Mouse (Mus musculus): ENCODE results near the gene Dyrk3.

Gene Dyrk3

DNA sequence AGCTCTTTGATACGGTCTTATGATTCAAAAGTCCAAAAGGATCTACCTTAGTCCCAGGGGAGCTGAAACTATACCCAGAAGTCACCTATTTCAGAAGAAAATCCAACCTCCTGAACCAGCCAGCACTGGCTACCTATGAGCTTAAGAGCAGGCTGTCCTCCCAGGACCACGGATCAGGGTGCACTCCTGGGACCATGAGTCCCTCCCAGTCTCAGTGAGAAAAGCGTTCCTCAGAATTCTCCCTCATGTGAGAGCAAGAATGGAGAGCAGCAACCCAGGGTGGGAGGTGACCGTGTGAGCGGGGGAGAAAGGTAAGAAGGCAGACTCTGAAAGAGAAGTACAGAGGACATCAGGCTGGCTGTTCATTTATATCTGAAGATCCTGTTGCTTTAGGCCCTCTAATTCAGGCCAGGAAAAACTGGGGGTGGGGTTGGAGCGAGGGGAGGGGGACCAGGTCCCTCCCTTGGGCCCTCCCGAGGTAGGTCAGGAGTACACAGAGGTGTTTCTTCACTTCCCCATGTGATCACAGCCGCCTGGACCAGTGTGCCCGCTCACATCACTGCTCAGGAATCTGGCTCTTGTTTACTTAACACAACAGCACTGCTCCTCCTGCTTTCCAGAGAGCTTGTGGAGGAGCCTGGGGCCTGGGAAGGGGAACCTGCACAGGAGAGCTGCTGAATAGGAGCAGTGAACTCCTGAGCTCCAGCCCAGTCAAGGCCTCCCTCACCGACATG lies 30.4 kb downstream of the Dyrk3 start:
- DNase-seq = no peak

DNA sequence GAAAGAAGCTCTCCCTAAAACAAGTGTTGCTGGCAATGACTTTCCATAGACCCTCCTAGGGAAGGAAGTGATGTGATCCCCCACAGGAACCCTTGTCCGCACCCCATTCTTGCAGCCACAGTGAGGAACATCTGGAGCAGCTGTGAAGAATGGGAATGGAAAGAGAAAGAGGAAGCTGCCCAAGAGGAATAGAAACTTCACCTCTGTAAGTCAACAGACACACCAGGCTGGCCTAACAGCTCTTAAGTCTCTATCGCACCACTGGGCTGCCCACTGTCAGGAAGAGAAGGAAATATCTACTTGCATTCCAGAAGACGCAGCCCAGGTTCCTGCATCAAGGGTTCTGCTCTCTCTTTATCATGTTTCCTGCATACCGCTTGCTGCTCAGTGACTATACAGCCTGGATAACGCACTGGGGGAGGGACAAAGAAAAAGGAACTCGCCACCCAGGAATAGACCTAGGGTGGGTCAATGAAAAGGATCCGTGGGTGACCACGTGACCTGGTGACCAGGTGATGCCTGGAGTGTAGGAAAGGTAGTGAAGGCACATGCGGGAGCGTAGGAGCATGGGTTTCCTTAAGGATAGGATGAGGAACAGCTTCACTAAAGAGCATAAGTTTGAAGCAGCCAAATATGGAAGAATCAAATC lies 34.2 kb downstream of the Dyrk3 start:
- DNase-seq = no peak

DNA sequence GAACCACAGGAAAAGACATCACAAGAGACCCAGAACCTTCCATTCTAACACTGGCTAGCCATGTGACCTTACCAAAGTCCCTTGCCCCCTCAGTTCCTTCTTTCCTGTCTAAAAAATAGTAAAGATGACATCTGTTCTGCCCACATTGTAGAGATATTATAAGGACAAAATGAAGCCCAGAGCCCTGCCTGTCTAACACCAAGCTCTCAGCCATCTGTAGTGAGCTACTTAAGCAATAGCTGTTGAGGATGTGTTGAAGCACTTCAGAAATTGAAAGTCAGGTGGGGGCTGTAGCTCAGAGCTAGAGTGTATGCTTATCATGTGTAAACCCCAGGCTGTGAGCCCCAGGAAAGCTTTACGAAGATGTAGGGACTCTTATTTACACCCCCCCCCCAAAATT lies 37.3 kb downstream of the Dyrk3 start:
- no peak for DNase-seq

DNA sequence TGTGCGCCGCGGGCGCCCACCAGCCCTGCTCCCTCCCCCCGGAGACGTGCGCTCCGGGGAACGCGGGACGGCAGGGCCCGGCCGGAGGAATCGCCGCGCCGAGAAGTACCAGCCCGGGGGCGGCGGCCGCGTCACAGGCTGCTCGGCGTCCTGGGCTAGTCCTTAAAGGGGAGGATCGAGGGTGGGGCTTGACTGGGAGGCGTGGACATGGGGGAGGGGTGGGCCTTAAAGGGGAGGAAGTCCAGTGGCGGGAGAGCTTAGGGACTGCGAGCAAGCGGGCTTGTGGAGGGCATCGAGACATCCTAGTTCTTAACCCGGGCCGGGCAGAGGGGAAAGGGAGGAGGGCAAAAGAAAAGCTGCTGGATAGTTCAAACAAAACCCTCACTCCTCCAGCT lies 40.4 kb downstream of the Dyrk3 start, which contains the start of gene Mapkapk2:
Mapkapk2 (minus strand) TSS at position 127 of the 395 bp plus-strand sequence.
- peak; percentile 87 for DNase-seq

DNA sequence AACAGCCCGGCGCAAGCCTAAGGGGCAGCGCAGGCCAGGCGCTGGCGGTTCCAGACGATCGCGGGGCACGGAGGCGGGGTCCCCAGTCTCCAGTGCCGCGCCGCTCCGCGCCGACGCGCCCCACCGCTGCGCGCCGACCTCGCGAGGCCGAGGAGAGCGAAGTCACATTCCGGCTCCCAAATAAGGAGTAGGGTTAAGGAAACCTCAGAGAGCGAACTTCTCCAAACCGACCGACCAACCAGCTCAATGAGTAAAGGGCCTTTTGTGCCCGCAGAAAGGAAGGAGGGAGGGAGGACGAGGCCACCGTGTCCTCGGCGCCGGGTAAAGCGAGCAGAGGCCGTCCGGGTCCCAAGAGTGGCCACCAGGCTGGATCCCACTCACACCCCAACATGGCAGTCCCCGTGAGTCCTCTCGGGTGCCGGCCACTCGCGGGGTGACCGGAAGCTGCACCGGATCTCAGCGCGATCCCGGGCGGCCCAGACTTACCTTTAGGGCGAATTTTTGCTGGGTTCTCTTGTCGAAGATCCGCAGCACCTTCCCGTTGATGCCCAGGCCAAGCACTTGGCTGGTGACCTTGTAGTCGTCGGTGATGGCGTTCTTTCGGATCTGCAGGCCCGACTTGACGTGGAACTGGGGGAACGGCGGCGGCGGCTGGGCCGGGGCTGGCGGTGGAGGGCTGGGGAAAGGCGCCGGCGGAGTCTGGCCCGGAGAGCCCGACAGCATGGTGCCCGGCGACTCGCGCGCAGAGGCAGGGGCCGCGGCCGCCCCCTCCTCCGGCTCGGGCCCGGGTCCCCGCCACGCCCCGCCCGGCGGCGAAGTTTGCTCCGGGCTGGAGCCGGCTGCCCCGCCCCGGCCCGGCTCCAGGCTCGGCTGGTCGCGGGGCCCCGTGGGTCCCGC lies 41.1 kb downstream of the Dyrk3 start:
- peak; percentile 51 for DNase-seq

DNA sequence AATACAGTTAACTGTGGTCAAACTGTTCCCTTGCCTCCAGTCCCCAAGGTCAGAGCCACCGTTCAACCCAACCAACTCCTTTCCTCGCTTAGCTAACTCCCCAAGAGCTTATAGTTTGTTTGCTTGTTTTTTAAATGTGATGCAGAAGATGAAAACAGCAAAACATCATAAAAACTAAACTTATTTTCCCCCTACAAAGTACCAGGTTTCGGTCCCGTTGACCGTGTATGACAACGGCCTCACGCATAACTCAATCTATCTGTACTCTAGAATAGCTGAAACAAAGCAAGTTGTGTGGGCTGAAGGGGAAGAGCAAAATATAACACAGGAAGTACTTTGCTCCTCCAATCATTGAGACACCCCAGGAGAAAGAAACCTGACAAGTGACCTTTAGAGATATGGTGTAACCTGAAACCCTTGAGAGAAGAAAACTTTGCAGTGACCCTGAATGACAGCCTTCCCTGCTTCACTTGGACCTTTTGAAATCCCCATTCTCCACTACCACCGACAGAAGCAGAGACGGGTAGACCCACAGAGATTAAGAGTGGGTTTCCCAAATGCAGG lies 41.9 kb downstream of the Dyrk3 start:
- no peak for DNase-seq

- DNase-seq = no peak
Observed at GRCm38 (mm10) chr1:131095574-131095973, 42.6 kb downstream of the Dyrk3 start.

GRCm38 (mm10) chr1:131093889-131094288 lies 44.3 kb downstream of the Dyrk3 start:
- no peak for DNase-seq

DNA sequence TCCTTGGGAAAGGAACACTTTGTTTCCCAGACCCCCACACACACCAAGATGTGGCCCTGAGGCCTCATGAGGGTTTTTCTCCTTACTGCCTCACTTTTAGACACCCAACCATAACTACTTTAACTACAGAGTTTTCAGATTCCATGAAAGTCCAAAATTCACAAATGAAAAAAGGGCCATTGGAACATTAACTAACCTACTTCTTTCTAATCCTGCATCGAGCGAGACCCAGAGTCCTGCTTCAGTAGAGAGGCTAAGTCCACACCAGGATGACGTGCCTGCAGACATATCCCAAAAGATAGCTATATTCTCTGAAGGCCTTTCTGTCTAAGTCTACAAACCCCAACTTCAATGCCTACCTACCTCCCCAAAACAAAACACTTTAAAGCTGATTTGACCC lies 45.3 kb downstream of the Dyrk3 start:
- DNase-seq = no peak

DNA sequence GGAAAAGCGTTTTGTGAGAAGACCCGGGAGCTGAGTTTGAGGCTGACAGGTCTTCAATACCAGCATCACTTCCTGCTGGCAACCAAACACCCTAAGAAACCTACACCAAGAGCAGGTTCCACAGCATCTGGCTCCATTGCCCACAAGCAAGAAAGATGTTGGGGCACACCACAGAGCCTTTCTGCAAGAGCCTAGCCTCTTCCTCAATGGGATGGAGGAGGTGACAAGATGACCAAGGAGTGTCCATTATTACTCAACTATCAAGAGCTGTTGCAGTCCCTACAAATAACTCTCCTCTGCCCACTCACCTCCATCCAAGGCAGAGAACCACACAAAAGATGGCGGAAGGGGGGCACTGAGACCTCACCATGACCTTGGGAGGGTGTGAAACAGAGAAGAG lies 46.0 kb downstream of the Dyrk3 start:
- DNase-seq = no peak

DNA sequence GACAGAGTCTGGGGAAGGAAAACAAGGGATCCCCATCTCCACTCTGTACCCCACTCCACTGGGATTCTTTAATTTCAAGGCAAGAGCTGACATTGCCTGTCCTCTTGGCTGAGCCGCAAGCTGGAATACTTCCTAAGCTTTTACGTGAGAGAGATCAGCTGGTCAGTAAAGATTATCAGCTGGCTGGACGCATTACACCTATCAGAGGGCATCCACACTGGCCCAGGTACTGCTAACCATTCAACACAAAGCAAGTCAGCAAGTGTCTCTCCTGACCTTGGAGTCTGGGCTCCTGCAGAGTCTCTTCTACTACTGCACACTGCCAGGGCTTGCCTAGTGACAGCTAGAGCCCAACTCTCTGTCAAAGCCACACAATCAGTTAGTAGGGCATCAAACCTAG lies 46.7 kb downstream of the Dyrk3 start:
- DNase-seq = no peak

DNA sequence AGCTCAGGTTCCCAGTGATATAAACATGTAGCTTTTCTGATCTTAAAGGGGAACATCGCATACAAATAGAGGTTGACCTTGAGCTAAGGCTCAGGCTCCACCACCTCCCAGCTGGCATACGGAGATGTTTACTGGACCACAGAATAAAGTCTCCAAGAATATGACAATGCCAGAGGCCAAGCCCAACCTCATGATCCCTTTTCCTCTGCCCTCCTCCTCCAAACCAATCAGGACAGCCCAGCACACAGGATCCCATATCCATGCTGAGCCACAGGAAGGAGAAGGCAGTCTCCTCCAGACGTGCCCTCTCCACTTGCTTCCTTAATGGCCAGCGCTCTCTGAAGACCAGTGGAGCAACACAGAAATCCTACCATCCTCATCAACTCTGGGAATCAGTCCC lies 47.3 kb downstream of the Dyrk3 start:
- DNase-seq = no peak

DNA sequence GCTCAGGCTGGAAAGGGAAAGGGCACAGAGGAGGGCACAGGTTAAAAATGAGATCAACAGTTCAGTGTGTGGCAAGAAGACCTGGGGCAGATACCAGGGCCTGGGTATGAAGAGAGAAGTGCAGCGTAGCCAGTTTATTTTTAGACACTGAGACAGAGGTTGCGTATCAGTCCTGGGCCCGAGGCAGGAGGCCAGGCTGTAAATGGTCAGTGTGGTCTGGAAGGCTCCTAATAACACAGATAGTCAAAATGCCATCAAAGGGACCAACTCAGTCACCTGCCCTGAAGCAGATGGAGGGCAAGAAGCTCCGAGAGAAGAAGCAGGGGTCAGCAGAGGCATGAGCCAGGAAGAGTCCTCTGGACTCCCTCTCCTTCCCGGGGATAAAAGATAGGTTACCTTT lies 47.9 kb downstream of the Dyrk3 start:
- DNase-seq = no peak

- DNase-seq = no peak
Observed at GRCm38 (mm10) chr1:131089525-131090127, 48.5 kb downstream of the Dyrk3 start.

- no peak for DNase-seq
Observed at GRCm38 (mm10) chr1:131088547-131088946, 49.6 kb downstream of the Dyrk3 start.

DNA sequence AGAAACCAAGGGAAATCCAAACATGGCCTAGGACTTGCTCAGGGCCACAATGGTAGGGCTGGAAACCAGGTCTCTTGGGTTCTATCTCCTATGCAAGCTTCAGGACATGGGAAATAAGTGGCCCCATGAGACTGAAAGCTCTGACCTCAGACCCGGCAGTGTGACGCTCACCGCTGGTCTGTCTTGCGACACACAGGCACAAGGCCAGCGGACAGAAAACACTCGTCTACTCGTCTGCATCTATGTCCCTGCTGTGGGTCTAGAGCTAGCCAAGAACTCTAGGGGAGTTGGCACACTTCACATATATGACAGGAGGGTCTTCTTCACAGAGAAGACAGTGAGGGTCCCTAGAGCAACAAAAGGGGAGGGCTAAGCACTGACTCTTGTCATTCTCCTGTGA lies 51.2 kb downstream of the Dyrk3 start:
- DNase-seq = no peak

DNA sequence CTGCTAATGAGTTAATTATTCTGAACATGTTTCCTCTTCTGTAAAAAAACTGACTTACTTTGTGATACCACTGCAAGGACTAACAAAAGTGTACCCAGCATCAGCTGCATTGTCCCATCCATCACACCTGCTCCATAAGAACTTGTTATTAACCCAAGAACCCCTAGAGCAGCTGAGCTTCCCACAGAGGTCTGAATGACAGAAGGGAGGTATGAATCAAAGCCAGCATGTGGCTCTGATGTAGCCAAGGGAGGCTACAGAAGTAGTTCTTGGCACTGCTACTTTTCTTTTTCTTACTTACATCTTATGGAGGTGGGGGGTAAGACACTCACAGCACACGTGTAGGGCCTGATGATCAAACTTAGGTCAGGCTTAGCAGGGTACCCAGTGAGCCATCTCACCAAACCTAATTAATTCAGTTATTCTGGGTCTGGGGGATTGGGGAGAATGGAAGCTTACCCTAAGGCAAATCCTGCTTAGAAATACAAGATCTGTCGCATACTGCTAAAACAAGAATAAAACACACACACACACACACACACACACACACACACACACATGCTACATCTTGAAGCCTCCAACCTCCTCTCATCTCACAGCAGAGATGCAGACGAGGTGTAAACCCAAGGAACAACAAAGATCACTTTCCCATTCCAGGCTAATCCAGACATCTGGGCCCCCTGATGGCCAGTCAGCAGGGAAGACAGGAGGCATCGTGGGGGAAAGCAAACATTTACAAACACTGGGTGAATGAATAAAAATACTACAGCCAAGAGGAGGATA lies 52.0 kb downstream of the Dyrk3 start:
- DNase-seq = no peak

- no peak for DNase-seq
Observed at GRCm38 (mm10) chr1:131085272-131085671, 52.9 kb downstream of the Dyrk3 start.

- no peak for DNase-seq
Observed at GRCm38 (mm10) chr1:131084289-131084688, 53.9 kb downstream of the Dyrk3 start.

GRCm38 (mm10) chr1:131083609-131084008 lies 54.5 kb downstream of the Dyrk3 start:
- DNase-seq = no peak

DNA sequence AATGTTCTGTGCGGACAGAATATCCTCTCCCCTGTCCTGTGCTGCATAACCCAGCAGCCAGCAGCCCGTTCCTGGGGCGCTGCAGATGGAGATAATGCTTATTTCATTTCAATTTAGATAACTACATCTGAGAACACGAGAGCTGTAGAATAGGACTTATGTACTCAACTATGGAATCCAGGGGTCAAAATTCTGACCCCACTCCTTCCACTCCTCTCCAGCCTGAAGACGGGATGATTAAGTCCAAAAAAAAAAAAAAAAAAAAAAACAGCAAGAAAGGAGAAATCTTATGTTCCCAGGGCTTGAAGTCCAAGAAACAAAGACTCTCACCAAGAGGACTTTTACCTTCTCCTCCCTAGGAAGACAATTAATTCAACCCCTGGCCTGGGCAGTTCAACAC lies 55.0 kb downstream of the Dyrk3 start:
- no peak for DNase-seq

GRCm38 (mm10) chr1:131080686-131081085 lies 57.5 kb downstream of the Dyrk3 start:
- no peak for DNase-seq
